Mouse (Mus musculus) lung, adult 2 months (tissue): ENCODE measurements around the gene 1600002K03Rik.

ENCODE experiments used
- CTCF ChIP-seq: fragments of 200-500 bp; IDR thresholded peaks from 2 replicates; pipeline ENCODE4 v1.5.1; 2011; ENCODE audit warnings: mild to moderate bottlenecking, low read length, control low read depth; ENCODE audit not compliant: insufficient read depth
- POLR2A ChIP-seq: fragments of 200-500 bp; IDR thresholded peaks from 2 replicates; pipeline ENCODE4 v1.6.1; 2011; ENCODE audit warnings: low read depth, mild to moderate bottlenecking, control low read depth, low read length, borderline replicate concordance; ENCODE audit errors: extremely low read depth

DNA sequence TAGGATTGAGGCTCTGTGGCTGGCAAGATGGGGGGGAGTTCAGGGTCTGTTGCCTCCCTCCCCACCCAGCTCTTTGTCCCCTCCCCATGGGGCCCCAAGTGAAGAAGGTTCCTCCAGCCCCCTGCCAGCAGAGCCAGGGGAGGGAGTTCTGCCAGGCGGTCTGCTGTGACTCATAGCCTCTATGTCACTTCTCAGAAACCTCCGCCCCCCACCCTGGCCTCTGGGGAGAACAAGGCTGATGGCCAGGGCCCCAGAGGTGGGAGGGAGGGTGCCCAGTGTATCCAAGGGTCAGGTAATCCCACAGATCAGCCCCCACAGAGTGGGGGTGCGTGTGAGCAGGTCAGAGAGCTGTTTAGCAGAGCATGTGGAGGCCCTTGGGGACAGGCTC, 19.9 kb upstream of the 1600002K03Rik start:
- no peak for TF ChIP-seq CTCF
- no peak for TF ChIP-seq POLR2A
